Mouse (Mus musculus) thymus, postnatal 14 days (tissue): ENCODE measurements around the gene Crip1.
A peak's percentile ranks its signal among the peaks of the same experiment; 100 is the strongest.

Experiments used
- DNase-seq: peaks from one replicate; pipeline ENCODE4 v3.0.0; 2021

Crip1 gene

DNA sequence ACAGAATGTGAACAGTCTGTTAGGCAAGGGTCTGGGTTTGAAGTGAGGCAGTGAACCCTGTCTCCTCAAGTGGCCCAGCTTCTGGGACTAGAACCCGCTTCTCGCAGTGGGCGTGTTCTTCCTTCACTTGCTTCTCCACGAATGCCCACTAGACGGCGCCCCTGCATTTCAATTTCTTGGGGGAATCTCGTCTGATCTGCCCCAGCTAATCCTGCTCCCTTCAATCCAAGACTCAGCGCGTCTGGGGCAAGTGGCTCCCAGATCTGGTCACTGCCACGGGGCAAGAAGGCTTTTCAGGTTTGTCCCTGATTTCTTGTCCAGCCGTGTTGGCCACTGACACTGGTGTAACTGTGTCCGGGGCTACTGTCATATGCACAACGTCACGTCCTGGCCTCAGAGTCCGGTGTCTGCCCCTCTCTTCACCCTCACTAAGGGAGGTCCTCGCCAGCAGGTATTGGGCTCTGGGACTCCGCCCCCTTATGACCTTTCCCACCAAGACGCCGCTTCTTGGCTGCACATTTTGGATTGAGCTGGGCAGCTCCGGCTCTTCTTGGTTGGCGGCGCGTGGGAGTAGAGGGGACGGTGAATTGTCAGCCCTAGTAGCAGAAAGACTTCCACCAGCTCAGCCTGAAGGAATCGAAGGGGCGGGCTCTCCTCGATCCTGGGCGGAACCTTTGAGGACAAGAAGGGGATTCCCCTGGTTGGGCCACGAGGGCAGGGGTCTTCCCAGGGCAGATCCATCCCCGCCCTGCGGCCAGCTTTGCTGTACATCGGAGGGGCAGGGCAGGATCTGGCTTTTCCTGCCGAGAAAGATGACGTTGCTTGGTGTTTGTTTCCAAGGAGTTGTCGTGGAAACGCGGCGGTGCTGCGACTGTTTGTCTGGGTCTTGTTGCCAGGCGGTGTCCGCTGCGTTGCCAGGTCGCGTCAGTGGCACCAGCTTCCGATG is at the start of gene Crip1:
Crip1 (plus strand) TSS at position 205 of the 946 bp plus-strand sequence.
- DNase-seq: peak; percentile 91

DNA sequence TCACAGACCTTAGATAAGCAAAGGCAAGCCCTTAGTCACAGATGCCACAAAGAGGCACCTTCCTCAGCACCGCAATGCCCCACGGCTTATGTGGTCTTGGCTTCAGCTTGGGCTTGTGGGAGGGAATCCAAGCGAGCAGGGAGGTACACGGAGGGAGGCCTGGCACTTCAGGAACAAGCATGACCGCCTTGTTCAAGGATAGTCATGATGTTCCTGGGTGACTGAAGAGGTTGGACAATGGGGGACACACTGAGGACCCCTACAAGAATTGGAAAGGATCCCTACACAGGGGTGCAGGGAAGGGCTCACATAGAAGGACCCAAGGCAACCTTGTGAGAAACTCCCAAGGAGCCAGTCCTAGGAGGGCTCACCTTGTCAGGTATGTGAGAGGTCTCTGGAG is 49.1 kb upstream of the Crip1 start:
- no peak for DNase-seq

DNA sequence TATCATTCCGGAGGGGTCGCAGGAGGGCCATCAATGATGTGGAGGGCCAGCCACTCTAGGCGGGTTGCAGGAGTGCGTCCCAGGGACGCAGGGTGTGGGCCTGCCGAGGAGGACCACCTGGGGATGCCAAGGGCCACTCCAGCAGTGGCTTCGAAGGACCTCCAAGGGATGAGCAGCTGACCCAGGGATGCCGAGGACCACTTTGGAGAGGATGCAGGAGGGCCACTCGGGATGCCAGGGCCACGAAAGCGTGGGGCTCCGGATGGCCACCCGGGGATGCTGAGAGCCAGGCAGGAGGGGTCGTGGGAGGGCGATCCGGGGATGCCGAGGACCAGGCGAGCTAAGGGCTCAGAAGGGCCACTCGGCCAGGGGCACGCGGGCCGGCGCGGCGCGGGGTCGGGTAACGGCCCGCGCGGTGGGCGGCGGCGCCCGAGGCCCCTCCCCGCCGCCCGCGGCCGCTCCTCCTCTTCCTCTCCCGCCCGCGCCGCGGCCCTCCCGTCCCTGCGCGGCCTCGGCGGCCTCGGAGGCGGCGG is 48.3 kb upstream of the Crip1 start, which contains the start of gene Mta1:
Mta1 (plus strand) TSS at position 530 of the 533 bp plus-strand sequence.
- DNase-seq: peak; percentile 74

DNA sequence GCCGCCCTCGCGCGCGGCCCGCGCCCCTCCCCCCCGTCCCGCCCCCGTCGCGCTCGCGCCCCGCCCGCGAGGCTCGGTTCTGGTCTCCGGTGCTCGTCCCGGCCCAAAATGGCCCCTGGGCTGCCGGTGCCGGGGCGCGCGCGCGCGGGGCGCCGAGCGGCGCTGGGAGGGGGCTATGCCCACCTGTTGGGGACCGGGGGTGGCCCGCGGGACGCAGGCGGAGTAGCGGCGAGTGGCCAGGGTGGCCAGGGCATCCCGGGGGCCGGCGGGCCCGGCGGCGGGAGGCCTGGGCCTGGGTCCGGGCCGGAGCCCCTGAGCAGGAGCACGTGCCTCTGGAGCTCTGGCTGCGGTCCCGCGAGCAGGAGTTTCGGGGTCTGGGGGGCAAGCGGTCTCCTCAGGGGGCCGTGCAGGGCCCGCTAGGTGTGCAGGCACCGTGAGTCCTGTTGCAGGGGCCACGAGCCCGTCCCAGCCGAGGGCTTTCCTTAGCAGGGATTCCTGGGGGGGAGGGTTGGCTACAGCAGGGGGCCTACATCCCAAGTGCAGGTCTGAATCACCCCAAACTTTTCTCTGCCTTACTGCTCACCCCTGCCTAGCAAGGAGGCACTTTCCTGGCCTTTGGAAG is 47.5 kb upstream of the Crip1 start:
- DNase-seq: peak; percentile 48

DNA sequence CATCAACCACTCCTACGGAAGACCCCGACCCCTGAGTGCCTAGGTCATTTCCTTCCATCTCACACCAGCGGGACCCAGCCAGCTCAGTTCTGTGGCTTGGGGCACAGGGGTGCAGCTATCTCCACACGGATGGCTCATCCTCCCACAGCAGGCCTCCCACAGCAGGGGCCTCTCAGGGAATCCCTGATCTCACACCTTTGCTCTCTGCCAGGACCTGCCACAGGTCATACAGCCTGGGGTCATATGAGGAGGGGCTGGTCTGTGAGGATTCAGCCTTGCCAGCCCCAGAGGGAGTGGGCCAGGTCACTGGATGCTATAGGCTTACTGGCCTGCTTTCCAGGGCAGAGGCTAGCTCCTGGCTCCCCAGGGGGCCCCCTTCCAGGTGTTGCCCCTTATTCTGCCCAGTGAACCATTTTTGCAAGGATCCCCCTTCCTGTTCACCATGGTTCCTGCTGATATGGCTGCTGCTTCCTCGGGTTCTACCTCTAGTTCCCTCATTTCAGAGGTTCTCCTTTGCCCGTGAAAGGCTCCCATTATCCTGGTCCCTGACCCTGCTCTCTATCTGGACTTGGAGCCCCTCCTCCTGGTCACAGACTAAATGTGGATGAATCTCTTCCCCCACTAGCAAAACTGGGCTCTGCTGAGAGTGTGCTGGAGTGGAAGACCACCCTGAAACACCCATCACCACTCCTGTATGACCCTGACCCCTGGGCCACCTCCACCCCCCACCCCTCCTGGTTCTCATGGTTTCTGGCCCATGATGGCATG is 46.5 kb upstream of the Crip1 start:
- no peak for DNase-seq

DNA sequence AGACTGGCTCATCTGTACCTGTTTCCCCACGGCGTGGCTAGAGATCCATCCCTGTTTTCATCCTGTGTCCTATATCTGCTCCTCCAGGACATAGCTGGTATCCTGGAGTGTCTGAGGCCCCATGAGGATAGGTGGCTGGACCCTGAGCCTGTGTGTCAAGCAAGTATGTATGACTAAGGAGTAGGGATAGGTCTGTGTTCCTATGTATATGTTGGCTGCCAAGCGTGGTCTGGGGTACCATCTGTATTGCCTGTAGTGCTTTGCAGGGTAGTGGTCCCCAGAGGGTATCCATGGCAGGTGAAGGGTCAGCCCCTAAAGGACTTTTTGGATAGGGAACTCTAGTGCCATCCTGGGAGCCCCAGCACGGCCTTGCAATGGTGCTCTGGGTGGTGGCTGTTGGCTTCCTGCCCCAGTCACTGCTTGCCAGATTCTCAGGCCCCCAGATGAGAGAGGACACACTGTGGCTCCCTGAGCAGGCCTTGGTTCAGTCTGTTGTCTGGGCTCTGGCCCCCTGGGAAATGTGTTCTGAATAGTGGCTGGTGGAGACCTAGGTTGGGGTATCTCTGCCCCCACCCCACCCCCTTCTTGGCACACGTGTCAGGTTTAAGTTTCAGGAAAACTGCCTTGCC is 45.6 kb upstream of the Crip1 start:
- no peak for DNase-seq

DNA sequence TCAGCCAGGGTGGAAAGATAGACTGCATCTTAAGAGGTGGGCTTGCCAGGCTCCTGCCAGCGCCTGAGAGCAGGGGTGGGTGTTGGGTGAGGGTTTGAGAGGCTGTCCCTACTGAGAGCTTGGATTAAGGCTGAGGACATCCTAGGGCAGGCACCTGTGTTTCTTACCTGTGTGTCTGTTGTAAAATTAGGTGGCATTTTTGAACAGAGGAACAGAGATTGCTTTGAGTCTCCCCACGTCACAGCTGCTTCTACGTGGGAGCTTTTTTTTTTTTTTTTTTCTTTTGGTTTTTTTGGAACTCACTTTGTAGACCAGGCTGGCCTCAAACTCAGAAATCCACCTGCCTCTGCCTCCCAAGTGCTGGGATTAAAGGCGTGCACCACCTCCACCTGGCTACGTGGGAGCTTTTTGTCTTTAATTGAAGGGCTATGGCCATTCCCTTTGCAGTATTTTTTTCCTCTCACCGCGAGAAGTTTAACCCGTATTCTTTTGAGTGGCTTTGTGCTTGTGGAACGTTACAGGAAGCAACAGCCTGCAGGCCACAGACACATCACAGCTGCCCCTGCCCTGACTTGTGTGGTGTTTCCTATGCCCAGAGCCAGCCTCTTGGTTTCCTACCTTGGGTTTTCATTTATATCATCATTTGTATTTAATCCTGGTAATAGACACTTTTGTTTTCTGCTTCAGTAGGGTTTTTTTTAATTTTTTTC is 44.7 kb upstream of the Crip1 start:
- peak; percentile 28 for DNase-seq

DNA sequence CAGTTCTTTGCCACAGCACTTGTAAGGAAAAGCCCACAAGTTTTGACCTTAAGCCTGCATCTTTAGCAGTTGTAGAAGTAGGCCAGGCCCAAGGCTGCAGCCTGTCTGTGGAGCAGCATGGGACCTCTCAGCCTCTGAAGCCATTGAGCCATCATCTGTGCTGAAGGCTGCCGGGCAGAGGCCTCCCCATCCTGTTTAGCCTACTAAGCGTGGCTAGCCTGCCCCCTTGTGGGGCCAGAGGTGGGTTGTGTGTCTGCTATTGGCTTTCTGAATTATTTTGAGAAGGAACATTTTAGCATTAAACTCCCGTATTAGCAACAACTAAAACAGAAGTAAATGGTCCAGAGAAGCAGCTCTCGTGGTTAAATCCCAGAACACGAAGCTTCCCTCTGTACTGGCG is 43.7 kb upstream of the Crip1 start:
- DNase-seq: peak; percentile 81

DNA sequence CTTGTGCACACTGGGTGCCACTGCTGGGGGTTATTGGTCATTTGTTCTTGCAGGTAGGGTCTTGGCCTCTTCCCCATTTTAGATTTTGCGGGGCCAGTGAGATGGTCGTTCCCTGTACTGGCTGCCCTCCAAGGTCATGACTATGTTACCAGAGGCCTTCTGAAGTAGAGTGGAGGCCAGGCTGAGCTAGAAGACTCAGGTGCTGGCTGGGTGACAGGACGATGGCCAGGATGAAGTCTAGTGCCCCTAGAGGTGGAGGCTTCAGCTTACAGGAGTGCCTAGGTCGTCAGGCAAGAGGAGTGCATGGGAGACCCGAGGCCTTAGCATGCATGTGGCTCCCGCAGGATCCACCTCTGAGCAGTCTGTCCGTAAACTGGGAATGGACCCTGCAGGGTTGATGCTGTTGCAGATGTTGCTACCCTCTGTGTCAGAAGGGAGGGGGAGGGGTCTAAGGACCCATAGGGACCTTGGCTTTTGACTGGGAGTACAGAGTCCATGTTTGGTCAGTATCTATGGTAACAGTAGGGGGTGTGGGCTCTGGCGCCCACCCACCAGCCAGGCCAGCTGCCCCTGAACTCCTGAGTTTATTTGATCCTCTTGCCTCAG is 42.2 kb upstream of the Crip1 start:
- DNase-seq: peak; percentile 43

DNA sequence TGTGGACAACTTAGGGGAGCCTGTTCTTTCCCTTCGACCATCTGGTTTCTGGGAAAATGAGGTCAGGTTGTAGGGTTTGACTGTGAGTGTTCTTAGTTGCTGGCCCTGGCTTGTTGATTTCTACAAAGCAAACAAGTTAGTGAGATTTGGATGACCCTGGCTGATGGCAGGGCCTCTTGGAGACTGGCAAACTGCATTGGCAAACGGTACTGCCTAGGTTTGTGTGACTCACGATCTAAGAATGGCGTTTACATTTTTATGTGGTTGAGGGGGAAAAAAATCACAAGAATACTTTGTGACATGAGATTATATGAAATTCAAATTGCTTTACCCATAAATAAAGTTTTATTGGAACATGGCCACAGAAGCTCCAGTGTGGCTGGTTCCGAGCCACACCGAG is 39.7 kb upstream of the Crip1 start:
- no peak for DNase-seq

DNA sequence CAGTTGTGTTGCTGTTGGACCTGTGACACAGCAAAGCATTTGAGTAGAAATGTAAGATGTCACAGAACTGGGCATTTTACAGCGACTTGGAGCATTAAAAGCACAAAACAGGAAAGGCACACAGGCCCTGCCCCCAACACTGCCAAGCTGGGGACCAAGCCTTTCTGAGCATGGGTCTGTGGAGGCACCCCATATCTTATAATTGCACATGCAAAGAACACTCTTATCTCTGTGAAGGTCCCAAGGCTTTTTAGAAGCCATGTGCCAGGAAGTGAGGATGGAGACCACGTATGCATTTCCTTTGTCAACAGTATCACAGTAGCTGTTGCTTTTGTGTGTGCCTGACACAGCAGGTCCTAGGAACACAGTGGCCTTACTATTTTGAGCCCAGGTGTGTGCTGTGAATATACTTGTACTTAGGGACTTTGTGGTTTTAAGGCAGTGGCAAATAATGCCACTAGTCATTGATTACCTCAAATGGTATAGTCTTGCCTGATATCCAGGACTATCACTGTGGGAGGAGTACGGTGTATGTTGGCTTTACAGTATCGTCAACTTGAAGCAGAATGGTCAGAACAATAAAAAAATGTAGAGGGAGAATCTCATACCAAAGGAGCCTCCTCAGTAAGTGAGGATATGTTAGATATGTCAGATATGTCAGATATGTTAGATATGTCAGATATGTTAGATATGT is 38.5 kb upstream of the Crip1 start:
- DNase-seq: no peak

DNA sequence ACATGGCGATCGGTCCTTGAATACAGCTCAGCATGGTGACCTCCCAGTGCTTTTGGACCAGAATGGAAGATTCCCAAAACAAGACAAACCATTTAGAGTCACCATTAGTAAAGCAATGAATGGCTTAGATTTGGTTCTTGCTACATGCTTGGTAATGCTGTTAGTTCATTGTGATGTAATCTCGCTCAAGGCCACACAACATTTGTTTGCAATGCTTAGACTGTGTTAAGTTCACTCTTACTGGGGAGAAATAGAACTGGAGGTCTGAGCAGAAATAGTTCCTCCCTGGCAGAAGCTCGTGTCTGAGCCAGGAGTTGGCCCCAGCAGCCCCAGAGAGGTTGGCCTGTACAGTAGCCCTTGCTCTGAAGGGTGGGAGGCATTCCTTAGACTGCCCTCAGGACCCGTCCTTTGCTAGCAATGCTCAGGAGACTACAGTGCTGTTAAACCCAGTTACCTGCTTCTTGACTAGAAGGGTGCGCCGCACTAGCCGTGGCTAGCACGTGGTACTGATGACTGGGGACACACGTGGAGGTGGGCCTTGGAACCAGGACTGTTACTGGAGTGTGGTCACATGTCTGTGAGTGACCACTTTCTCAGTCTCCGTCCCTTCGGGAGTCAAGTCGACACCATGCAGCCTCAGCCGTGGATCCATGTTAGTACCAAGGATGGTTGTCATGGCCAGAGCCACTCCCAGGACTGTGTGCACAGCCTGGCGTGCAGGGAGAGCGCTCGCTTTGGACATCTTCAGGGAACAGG is 37.4 kb upstream of the Crip1 start:
- DNase-seq: no peak

DNA sequence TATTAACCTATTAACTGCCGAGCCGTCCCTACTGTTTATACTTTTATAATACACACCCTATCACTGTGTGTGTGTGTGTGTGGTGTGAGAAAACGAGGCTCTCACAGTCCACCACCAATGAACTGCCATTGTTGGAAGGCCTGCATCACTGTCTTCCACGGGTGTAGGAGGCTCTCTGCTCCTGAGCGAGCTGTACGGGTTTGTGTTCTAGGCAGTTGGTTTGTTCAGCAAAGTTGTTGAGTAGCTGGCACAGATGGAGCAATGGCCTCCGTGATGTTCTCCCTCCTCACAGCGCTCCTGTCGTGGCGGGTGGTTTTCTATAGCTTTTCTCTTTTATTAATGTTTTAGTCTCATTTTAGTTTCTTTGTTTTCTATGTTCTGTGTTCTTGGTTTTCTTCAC is 36.3 kb upstream of the Crip1 start:
- no peak for DNase-seq

DNA sequence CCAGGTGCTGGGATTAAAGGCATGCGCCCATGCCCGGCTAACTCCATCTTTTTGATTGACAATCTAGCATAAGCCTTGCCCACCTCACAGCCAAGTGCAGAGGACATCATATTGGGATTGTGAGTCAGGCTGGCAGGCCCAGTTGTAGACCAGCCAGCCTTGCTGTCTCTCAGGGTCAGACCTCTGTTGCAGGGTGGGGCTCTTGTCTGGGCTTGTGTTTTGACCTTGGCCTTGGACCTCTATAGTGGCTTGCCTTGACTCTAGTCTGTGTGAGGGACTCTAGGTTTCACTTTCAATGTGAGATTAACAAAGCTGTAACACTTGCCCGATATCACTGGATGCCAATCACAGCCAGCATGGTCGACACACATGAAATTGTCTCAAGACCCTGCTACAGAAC is 32.0 kb upstream of the Crip1 start:
- no peak for DNase-seq

DNA sequence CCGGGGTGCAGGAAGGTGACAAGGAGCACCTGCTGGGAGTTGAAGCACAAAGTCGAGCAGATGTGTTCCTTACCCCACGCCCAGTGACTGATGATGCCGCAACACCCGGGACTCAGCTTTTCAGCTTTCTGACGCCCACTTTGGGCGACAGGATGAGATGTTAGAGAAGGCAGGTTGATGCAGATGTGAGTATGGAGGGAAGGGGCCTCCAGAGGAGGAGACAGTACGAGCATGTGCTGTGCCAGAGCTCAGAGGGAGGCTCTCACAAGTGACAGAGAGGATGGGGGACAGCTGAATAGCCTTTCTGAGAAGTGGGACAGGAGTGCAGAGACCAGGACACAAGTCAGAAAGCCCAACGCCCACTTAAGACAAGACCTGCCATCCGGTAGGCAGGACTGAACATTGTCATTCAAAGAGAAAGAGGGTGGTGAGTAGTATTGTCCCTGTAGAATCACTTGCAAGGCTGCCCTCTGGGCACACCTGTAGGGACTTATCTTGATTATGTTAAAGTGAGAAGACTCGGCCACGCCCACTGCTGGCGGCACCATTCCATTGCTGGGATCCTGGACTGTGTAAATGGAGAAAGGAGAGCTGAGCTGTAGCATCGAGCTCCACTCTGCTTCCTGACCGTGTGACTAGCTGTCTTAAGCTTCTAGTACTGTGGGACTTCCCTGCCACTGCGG is 31.1 kb upstream of the Crip1 start:
- DNase-seq: no peak

DNA sequence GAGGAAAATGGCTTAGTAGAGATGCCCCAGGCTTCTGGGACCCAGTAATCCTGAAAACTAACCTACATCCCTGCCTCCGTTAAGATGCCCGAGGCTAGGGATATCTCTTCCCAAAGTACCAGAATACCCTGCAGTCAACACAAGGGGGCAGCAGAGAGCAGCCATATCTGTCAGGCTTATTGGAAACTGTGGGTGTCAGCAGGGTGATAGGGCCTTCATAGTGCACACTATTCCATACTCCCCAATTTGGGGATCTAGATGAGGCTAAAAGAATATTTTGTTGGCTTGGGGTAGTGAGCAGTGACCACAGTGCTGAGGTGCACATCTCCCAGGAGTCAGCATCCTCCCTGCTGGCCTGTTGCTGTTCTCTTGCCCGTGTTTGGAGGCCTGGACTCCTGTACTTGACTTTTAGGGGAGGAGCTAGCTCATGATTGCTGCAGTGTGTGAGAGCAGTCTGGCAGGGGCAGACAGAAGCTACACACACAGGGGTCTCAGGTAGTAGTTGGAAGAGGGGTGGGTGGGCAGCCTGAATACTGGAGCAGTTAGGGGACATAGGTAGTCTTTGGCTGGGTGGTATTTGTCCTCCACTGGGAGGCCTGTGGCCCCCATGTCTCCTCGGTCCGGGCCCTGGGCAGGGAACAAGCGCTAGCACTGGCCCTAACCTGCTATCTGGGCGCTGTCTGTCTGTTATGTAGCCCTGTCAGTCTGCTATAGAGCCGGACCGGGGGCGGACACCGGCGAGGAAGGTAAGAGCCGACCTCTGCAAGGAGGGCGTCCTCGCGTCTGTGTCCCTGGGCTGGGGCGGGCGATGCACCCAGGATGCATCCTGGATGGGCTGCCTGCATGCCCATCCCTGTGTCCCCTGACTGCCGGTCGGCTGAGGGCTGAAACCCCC is 26.4 kb upstream of the Crip1 start:
- peak; percentile 73 for DNase-seq

DNA sequence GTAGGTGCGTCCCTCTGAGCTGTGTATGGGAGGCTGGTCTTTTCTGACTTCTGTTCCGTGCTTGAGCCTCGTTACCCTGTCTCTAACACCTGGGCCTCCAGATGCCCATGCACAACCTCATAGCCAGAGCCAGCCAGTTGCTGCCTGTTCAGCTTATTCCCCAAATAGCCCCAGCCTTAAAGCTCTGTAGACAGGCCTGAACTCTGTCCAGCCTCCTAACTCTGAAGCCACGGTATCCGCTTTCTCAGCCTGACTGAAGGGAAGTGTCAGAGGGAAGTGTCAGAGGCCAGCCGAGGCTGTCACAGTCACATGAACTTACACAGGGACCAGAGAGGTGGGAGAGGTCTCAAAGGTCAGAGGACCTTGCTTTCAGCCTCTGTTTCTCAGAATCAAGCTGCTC is 21.4 kb upstream of the Crip1 start:
- DNase-seq: no peak

DNA sequence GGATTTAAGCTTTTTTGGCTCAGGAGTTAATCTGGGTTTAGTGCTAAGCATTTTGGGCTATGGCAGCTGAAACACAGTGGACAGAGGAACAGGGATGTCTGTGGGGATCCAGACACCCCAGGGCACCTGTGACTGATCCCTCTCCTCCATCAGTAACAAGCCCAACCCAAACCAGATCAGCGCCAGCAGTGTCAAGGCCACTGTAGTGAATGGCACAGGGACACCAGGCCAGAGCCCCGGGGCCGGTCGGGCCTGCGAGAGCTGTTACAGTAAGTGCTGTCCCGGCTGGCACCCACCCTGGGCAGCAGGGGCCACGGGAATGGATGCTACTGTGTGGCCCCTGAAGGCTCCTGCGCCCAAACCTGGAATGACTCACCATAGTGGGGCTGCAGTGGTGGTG is 15.4 kb upstream of the Crip1 start:
- no peak for DNase-seq

DNA sequence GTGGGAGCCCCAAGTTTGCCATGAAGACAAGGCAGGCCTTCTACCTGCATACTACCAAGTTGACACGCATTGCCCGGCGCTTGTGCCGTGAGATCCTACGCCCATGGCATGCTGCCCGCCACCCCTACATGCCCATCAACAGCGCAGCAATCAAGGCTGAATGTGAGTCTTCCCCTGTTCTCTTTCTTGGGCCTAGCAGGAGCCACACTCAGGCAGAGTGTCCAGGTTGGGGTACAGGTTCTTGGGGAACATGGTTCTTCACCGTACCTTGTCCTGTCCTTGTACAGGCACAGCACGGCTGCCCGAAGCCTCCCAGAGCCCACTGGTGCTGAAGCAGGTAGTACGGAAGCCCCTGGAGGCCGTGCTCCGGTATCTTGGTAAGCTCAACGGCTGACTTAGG is 14.5 kb upstream of the Crip1 start:
- DNase-seq: no peak
